Mouse (Mus musculus): Measurements from ENCODE around the gene Gm17067. TPM values are rescaled to one million over a fixed set of nuclear protein-coding genes. Genes with fewer than 3 reads are reported as not detected.
A peak's percentile ranks its signal among the peaks of the same experiment; 100 is the strongest.
"Not testable (repeated sequence)": the region's sequence is repeated elsewhere in the genome, so short reads cannot be mapped to it uniquely, and the experiment has no call there.

The Gm17067 gene
- polyA plus RNA-seq, 1 experiment from 2014 or later = not detected

DNA sequence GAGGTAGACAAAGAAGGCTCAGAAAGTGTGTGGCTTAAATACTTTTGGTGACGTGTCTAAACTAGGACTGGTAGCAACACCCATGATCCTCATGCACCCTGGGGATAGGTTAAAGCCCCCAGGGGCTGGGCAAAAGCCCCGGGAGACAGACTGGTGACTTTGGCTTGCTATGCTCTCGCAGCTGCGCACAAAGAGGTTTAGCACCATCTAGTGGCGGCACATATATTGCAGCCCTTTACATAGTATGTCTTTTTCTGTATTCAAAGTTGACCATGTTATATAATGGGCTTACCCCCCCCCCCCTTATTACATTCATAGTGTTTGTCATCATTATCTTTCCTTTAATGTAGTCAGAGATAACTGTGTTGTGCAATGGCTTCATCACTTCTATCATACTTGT, 66.7 kb downstream of the Gm17067 start:
- not testable (repeated sequence) for H3K9ac ChIP-seq; H3K4me3 ChIP-seq (ENCODE audit: low read depth, low read length); H3K27me3 ChIP-seq (ENCODE audit: insufficient read depth, low read length); H3K4me1 ChIP-seq (ENCODE audit: insufficient read depth); H3K27ac ChIP-seq (ENCODE audit: low read depth); ATAC-seq (ENCODE audit: insufficient read depth); H3K36me3 ChIP-seq (ENCODE audit: insufficient read depth); H3K4me2 ChIP-seq; H3K9me3 ChIP-seq (ENCODE audit: low read depth, low read length); DNase-seq
- TF ChIP-seq CTCF (IDR thresholded peaks at IDR 0.05; ENCODE audit: low read depth) = 0 out of 2 replicates have a peak, but pooled peaks have one; percentile 7
- 77% methylated on average over 4 of the region's 5 CpGs for WGBS

Other genes with a start within 250 kb of the Gm17067 start
- gene Zfp141, start 221.3 kb downstream of the Gm17067 start, polyA plus RNA-seq (2014; fragmentation: Nextera tagmentation; extraction: Ambion mirVana) = 11.6 and 12.2 TPM in 2 replicates
- gene Gm21028, start 148.4 kb downstream of the Gm17067 start, polyA plus RNA-seq (2014; fragmentation: Nextera tagmentation; extraction: Ambion mirVana) = not detected in 2 replicates
- 1.6 and 4.0 TPM in 2 replicates for gene Zfp977, start 134.5 kb downstream of the Gm17067 start, polyA plus RNA-seq (2014; fragmentation: Nextera tagmentation; extraction: Ambion mirVana)
- 2.7 and 3.9 TPM in 2 replicates for gene Zfp976, start 84.4 kb downstream of the Gm17067 start, polyA plus RNA-seq (2014; fragmentation: Nextera tagmentation; extraction: Ambion mirVana)
- gene Zfp975, start 34.3 kb downstream of the Gm17067 start, polyA plus RNA-seq (2014; fragmentation: Nextera tagmentation; extraction: Ambion mirVana) = 8.8 and 10.4 TPM in 2 replicates
- not detected in 2 replicates for gene Vmn2r62, start 66.5 kb upstream of the Gm17067 start, polyA plus RNA-seq (2014; fragmentation: Nextera tagmentation; extraction: Ambion mirVana)
- not detected in 2 replicates for gene Gm2381, start 140.2 kb upstream of the Gm17067 start, polyA plus RNA-seq (2014; fragmentation: Nextera tagmentation; extraction: Ambion mirVana)
- gene Vmn2r63, start 206.8 kb upstream of the Gm17067 start, polyA plus RNA-seq (2014; fragmentation: Nextera tagmentation; extraction: Ambion mirVana) = not detected in 2 replicates